Mouse (Mus musculus) gonadal fat pad, adult 2 months (tissue): ENCODE results near the gene Dtx3. TPM values are rescaled to one million over a fixed set of nuclear protein-coding genes. Genes with fewer than 3 reads are reported as not detected.
A peak's percentile ranks its signal among the peaks of the same experiment; 100 is the strongest.

Experiments
- DNase-seq: peaks from one replicate; pipeline ENCODE4 v3.0.0-alpha.2; 2012; ENCODE audit warnings: low read depth
- polyA plus RNA-seq: library from polyadenylated mRNA; depleted of rRNA; stranded (reverse); fragments of >200 nt; gene quantifications from 2 replicates; pipeline ENCODE4 v1.2.3, GENCODE M21; 2012

Gene Dtx3
- polyA plus RNA-seq, 1 experiment: 116 TPM

DNA sequence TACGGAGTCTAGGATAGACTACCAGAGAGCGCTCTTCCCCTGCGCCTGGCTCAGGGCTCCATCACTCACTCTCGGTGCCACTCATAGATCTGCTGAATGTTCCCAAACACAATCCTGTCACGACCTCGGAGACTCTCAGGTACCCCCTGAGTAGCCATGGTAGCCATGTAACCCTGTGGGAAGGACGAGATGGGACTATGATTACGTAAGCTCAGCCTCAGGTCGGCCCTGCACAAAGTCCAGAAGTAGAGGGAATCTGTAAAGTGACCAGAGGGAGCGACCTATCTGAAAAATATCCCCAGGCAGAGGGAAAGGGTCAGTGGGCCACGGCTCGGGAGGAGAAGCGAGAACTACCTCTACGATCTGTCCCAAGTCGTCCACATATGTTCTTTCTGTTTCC, 10.0 kb downstream of the Dtx3 start:
- DNase-seq: no peak

- DNase-seq: no peak
Measured at GRCm38 (mm10) chr10:127185101-127185500, 10.4 kb downstream of the Dtx3 start.

GRCm38 (mm10) chr10:127183759-127184158, 11.8 kb downstream of the Dtx3 start:
- DNase-seq: no peak

- no peak for DNase-seq
Measured at GRCm38 (mm10) chr10:127182624-127183023, 12.9 kb downstream of the Dtx3 start.

DNA sequence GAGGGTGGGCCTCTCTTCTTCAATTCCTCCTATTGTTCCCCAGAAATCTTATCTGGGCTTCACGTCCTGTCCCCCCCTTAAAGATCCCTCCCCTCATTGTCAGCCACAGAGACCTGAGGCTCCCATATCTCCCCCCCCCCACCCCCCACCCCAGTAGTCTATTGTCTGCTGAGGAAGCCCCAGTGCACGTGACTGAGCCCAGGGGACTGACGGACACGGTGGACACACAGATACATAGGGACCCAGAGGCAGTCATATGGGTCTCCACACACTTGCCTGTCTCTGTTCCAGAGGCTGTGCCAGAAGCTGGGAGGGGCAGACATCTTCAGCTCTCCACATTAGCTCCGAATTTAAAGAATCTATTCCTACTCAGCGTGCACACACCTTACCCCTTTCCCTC, 14.0 kb downstream of the Dtx3 start:
- DNase-seq: no peak

DNA sequence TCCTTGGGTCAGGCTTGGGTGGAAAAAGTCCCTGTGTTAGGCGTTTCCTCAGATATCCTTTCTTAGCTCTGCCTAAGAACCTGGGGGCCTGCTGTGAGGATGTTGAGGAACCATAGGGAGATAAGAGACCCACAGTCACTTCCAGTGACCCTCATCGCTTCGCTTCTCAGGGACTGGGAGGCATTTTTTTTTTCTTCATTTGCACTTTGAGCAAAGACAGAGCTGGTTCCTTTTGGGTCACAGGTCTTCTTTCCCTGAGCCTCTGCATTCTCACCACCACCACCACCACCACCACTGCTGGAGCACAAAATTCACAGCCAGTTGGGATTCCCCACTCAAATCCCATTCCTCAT, 14.9 kb downstream of the Dtx3 start:
- DNase-seq: no peak

DNA sequence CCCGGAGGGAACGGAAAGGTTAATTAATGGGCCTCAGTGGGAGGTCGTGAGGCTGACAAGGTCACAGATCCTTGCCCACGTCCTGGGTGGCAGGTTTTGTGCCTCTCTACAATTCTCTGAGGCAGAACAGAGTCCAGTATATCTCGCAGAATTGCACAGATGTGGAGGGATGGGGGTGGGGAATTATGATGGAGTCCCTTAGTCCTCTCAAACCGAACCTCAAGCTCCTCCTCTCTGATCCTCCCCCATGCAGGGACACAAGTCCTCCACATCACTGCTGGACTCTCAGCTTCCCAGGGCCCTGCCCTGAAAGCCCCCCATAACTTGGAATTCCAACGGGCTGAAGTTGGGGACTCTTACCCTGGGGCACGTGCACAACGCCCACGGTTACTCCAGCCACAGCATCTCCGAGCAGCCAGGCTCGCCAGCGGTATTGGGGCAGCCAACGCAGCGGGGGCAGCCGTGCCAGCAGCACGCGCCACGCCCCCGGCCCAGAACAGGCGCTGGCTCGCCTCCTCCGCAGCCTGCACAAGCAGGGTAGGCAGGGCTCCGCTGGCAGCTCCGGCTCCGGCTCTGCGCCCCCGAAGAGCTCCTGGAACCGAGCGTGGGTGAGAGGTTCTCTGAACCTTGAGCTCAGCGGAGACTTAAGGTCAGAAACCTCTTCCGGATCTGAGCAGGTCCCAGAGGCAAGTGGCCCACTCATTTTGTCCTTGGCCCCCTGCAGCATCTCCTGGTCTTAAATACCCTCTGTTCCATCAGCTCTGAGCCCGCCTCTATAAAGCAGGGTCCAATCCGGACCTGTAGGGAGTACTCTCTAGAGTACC, 15.4 kb downstream of the Dtx3 start, which contains the start of gene Slc26a10:
Slc26a10 (minus strand) TSS at position 775 of the 824 bp plus-strand sequence.
- no peak for DNase-seq

- DNase-seq: no peak
Measured at GRCm38 (mm10) chr10:127178286-127179027, 17.1 kb downstream of the Dtx3 start.

- DNase-seq: no peak
Measured at GRCm38 (mm10) chr10:127177719-127178118, 17.8 kb downstream of the Dtx3 start.

GRCm38 (mm10) chr10:127177235-127177634, 18.3 kb downstream of the Dtx3 start:
- no peak for DNase-seq

- no peak for DNase-seq
Measured at GRCm38 (mm10) chr10:127176756-127177155, 18.8 kb downstream of the Dtx3 start.

- no peak for DNase-seq
Measured at GRCm38 (mm10) chr10:127176228-127176627, 19.3 kb downstream of the Dtx3 start.

GRCm38 (mm10) chr10:127174170-127174569, 21.4 kb downstream of the Dtx3 start:
- DNase-seq: no peak

GRCm38 (mm10) chr10:127173148-127174065, 22.1 kb downstream of the Dtx3 start:
- no peak for DNase-seq

DNA sequence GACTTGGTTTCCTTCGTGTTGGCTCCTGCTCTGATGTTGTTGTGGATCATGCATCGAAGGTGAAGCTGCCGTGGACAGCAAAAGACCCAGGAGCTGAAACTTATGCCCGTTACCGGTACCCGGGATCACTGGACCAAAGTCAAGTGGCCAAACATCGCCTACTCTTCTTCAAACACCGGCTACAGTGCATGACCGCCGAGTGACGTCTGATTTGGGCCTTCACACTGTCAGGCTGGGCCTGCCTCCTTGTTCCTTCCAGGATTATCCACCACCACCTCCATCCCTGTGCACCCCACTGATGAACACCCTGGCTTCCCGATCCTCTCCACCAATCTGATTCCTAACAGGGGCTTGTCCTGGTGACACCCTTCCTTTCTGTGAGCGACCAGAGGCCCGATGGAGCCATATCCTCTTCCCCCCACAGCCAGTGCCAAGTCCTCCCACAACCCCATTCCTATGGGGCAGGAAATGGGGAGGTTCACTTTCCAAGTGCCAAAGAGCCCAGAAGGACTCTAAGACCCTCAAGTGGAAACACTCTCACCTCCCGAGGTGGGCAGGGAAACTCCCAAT, 23.8 kb downstream of the Dtx3 start:
- no peak for DNase-seq

GRCm38 (mm10) chr10:127170837-127171272, 24.7 kb downstream of the Dtx3 start:
- no peak for DNase-seq

- no peak for DNase-seq
Measured at GRCm38 (mm10) chr10:127170002-127170401, 25.5 kb downstream of the Dtx3 start.

DNA sequence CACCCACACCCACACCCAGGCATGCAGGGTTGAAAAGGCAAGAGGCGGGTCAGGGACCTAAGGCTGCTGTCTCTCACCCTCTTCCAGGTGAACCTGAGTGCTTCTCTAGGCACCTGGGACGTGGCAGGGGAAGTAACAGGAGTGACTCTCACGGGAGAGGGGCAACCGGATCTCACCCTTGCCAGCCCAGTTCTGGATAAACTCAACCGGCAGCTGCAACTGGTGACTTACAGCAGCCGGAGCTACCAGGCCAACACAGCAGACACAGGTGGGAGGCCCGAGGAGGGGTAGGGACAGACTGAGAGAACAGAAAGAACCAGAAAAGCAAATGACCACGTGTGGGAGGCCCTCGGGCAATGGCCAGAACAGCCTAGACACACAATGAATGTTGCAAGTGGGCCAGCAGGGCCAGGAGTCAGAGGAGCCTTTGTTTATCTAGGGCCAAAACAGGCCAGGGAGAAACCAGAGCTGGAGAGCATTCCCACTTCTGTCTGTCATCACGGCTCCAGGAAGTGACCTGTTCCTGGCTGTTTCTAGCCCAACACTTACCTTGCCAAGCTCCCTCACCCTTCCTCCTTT, 27.8 kb downstream of the Dtx3 start:
- DNase-seq: peak; percentile 74

DNA sequence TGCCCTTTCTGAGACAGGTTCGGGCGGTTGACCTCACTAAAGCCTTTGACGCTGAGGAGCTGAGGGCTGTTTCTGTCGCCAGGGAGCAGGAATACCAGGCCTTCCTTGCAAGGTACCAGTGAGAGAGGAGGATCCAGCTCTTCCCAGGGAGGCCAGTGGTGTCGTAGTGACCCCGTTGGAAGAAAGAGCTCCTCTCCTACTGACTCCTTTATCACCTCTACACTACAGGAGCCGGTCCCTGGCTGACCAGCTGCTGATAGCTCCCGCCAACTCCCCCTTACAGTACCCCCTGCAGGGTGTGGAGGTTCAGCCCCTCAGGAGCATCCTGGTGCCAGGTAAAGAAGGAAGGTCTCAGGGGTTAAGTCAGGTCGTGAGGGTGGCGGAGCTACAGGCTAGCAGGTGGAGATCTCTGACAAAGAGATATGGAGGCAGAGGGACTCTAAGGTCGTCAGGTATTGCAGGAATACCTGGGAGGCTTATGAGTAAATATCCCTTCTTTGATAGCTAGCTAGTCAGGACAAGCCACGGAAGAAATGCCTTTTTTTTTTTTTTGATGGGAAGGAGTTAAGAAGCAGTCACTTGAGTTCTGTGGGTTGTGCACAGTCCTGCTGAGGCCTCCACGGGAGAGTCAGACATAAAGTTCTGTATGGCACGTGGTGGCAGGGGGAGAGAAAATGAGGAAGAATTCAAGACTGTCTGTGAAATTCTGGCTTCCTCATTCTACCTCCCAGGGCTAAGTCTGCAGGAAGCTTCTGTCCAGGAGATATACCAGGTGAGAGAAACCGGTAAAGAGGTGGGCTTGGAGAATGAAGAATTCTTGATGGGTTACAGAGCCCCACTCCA, 28.5 kb downstream of the Dtx3 start:
- no peak for DNase-seq

- no peak for DNase-seq
Measured at GRCm38 (mm10) chr10:127166404-127166715, 29.2 kb downstream of the Dtx3 start.
